Mouse (Mus musculus) bone marrow, adult 2 months (tissue): Measurements from ENCODE around the gene Uncx. TPM values are rescaled to one million over a fixed set of nuclear protein-coding genes. Genes with fewer than 3 reads are reported as not detected.
"Not testable (repeated sequence)": the region's sequence is repeated elsewhere in the genome, so short reads cannot be mapped to it uniquely, and the experiment has no call there.

Source experiments
- H3K27ac ChIP-seq: fragments of 200-500 bp; 2 replicates; pipeline ENCODE4 v1.5.1; 2012; ENCODE audit warnings: low read depth, mild to moderate bottlenecking, control low read depth, inconsistent platforms, low read length; ENCODE audit not compliant: control insufficient read depth, poor library complexity, insufficient read depth
- H3K4me1 ChIP-seq: fragments of 200-500 bp; 2 replicates; pipeline ENCODE4 v1.6.1; 2011; ENCODE audit warnings: low read length; ENCODE audit not compliant: control insufficient read depth, insufficient read depth
- H3K4me3 ChIP-seq: fragments of 200-500 bp; replicated peaks from 2 replicates; pipeline ENCODE3; 2011; ENCODE audit warnings: mild to moderate bottlenecking, low read depth, low read length, control low read depth; ENCODE audit not compliant: control insufficient read depth
- CTCF ChIP-seq: fragments of 200-500 bp; IDR thresholded peaks from 2 replicates; pipeline ENCODE4 v1.5.1; 2011; ENCODE audit warnings: low read length, control low read depth; ENCODE audit not compliant: control insufficient read depth, insufficient read depth
- POLR2A ChIP-seq: fragments of 200-500 bp; IDR thresholded peaks from 2 replicates; pipeline ENCODE4 v1.6.1; 2011; ENCODE audit warnings: low read depth, mild to moderate bottlenecking, control low read depth, low read length, borderline replicate concordance; ENCODE audit not compliant: control insufficient read depth
- WGBS: fragments of 180-500 bp; shearing (Covaris S2); methylation state at CpG from one replicate; pipeline ENCODE4 v1.1.7; 2018; 5-methylcytosine and 5-hydroxymethylcytosine counted together
- polyA plus RNA-seq: library from polyadenylated mRNA; stranded (reverse); fragments of >200 nt; gene quantifications from 2 replicates; pipeline ENCODE4 v1.2.4, GENCODE M21; 2011; ENCODE audit warnings: low replicate concordance; ENCODE audit not compliant: missing spikeins, insufficient read depth, insufficient read length

Uncx gene
- polyA plus RNA-seq, 1 experiment = not detected

DNA sequence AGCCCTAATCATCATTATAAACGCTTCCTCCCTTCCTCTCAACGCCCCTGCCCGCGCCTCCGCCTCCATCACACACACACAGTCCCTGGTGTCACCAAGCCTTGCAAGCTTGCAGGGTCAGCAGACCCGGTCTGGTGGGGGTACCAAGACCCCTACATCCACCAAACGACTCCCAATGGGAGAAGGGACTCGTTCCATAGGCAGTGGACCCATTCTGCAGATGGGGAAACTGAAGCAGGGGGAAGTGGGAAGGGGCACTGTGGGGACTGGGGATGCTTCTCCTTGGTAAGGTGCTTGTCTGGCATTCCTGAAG, 42.4 kb downstream of the Uncx start:
- 8% methylated on average over 8 of the region's 8 CpGs for WGBS
- H3K27ac ChIP-seq = no peak overlapping the region
- H3K4me1 ChIP-seq = no peaks in the 10 kb centered on the region
- no peak overlapping the region for H3K4me3 ChIP-seq
- TF ChIP-seq POLR2A = no peak
- TF ChIP-seq CTCF = no peak

DNA sequence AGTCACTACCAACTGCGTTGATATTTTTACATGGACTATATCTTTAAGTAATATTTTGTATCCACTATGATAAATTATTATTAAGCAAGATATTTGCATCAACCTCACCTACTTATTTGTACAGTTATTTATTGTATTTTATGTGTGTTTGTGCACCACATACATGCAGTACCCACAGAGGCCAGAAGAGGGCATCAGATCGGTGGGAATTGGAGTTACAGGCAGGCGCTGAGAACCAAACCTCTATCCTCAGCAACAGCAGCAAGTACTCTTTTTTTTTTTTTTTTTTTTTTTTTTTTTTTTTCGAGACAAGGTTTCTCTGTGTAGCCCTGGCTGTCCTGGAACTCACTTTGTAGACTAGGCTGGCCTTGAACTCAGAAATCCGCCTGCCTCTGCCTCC, 44.2 kb downstream of the Uncx start:
- H3K4me1 ChIP-seq, H3K4me3 ChIP-seq, H3K27ac ChIP-seq: not testable (repeated sequence)
- 58% methylated on average over 5 of the region's 5 CpGs for WGBS

DNA sequence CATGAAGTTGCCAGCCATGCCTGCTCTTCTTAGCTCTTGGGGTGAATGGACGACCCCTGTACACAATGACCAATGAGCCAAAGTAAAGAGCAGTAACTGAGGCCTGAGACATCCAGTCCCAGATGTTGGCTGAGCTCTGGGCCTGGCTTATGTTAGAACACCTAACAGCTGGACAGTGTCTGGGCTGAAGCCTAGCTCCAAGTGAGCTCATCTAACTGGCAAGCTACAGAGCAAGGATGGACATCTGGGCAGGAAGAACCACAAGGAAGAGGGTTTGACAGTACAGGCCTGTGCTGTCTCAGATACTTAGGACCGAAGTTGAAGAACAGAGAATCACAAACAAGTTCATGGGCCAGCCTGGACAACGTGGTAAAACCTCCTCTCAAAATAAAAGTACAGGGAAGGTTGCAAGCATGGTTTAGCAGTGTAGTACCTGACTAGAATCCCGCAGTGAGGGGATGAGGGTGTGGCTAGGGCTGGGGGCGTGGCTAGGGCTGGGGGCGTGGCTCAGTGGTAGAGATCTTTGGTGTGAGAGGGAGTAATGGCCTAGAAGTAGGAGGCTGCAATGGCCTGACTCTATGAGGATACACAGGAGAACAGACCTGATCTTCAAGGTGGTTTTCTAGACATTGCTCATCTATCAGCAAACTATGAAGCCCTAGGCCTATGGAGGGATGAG, 47.5 kb downstream of the Uncx start:
- WGBS = 35% methylated on average over 6 of the region's 6 CpGs
- H3K4me1 ChIP-seq, H3K4me3 ChIP-seq, H3K27ac ChIP-seq: not testable (repeated sequence)

DNA sequence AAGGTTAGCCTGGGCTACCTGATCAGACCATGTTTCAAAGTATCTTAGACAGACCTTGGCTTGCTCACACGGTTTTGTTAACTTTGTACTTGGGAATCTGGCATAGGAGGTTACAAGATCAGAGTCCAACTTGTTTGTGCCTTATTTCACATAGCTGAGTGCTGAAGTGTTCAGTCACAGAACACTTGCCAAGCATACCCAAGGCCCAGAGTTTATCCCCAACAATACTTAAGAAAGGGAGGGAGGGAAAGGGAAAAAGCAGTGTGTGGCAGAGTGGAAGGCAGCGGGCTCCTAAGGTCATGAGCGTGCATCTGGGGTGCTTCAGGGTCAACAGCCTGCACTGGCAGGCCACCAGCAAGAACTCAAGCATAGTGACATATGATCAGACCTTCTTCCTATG, 48.7 kb downstream of the Uncx start:
- TF ChIP-seq POLR2A = no peak
- TF ChIP-seq CTCF = no peak
- Histone ChIP-seq H3K4me1 (no peaks in the 10 kb centered on the region), H3K27ac (no peak overlapping the region), H3K4me3 (no peak overlapping the region)
- 81% methylated on average over 3 of the region's 3 CpGs for whole genome bisulfite sequencing

DNA sequence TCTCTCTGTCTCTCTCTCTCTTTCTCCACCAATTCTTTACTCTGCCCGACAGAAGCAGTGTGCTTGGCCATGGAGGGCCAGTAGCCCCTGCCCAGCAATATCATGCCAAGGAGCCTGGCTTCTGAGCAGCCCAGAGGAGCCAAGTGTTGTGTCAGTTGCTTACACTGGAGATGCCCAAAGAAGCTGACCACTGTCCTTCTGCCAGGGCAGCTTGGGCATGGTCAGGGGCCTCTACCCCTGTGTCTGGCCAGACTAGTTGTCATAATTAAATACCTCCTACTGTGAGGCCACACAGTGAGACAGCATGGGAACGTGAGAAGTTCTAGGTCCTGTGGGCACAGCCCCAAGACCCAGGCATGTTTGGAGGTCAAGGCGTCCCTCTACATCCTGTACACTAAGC, 49.6 kb downstream of the Uncx start:
- WGBS = 69% methylated on average over 3 of the region's 3 CpGs
- no peak overlapping the region for H3K4me3 ChIP-seq
- H3K4me1 ChIP-seq = no peaks in the 10 kb centered on the region
- H3K27ac ChIP-seq = no peak overlapping the region
- TF ChIP-seq POLR2A = no peak
- no peak for TF ChIP-seq CTCF

DNA sequence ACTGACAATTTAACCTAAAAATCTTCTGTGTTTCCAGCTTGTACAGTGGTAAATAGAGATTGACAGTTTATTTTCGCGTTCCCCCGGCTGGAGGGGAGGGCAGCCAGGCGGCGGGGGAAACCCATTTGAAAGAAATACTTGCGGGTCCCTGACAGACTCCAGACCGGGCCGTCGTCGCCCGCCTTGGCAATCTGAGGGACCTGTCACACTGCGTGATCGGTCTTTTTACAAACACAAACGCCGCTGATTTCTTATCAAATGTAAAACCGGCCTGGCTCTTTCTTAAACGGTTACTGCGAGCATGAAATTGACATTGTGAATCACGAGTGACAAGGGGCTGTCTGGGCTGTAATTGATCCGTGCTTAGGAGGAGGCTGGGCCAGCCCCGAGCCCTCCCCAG, 50.5 kb downstream of the Uncx start:
- H3K4me1 ChIP-seq = no peaks in the 10 kb centered on the region
- TF ChIP-seq POLR2A (no peak), CTCF (no peak)
- 26% methylated on average over 21 of the region's 21 CpGs for WGBS
- no peak overlapping the region for H3K27ac ChIP-seq
- no peak overlapping the region for H3K4me3 ChIP-seq

DNA sequence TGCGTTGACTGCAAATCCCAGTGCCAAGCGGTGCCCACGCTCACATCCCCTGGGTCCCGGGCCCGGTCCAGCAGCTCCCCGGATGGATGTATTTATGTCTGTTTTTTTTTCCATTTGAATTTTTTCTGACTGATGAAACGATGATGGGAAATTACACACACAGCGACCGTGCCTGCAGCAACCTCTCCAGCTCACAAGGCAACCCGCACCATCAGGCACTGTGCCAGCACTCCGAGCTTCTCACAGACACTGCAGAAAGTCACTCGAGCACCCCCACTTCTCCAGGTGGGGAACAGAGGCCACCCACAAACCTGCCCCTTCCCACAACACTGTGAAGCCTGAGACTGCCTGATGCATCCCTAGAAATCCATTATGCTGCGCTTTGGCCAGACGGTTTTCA, 51.7 kb downstream of the Uncx start:
- no peak overlapping the region for H3K27ac ChIP-seq
- 75% methylated on average over 14 of the region's 14 CpGs for WGBS
- no peak overlapping the region for H3K4me3 ChIP-seq
- H3K4me1 ChIP-seq = no peaks in the 10 kb centered on the region
- TF ChIP-seq POLR2A (no peak), CTCF (no peak)

Other genes with a start within 250 kb of the Uncx start
- 12.1 and 26.4 TPM in 2 replicates for gene Adap1, start 217.9 kb upstream of the Uncx start, polyA plus RNA-seq
- gene Cox19, start 192.1 kb upstream of the Uncx start, polyA plus RNA-seq = 27.6 and 39.3 TPM in 2 replicates
- gene Cyp2w1, start 190.9 kb upstream of the Uncx start, polyA plus RNA-seq = not detected in 2 replicates
- 14.6 and 20.1 TPM in 2 replicates for gene Gpr146, start 165.8 kb upstream of the Uncx start, polyA plus RNA-seq
- gene C130050O18Rik, start 138.2 kb upstream of the Uncx start, polyA plus RNA-seq = 0.88 and 4.0 TPM in 2 replicates
- not detected in 2 replicates for gene Gper1, start 120.3 kb upstream of the Uncx start, polyA plus RNA-seq
- 11.8 and 12.8 TPM in 2 replicates for gene 3110082I17Rik, start 83.0 kb upstream of the Uncx start, polyA plus RNA-seq
- 4.1 and 6.9 TPM in 2 replicates for gene Zfand2a, start 58.9 kb upstream of the Uncx start, polyA plus RNA-seq
- 20.3 and 28.0 TPM in 2 replicates for gene Micall2, start 192.8 kb downstream of the Uncx start, polyA plus RNA-seq
- gene Ints1, start 232.2 kb downstream of the Uncx start, polyA plus RNA-seq = 63.3 and 108 TPM in 2 replicates
- 37.3 and 53.2 TPM in 2 replicates for gene Mafk, start 248.0 kb downstream of the Uncx start, polyA plus RNA-seq